Mouse (Mus musculus) fibroblast of lung, adult 2 months (primary cell): ENCODE measurements around the gene Arsa.
A peak's percentile ranks its signal among the peaks of the same experiment; 100 is the strongest.

Experiments used
- DNase-seq: peaks from one replicate; pipeline ENCODE4 v3.0.0-alpha.2; 2011; ENCODE audit warnings: low read depth

Gene Arsa

GRCm38 (mm10) chr15:89494970-89495369 lies 17.7 kb upstream of the Arsa start:
- no peak for DNase-seq

- DNase-seq: no peak
These were observed 11.4 kb upstream of the Arsa start for GRCm38 (mm10) chr15:89488611-89489117.

- no peak for DNase-seq
These were observed 11.0 kb upstream of the Arsa start for GRCm38 (mm10) chr15:89488182-89488581.

GRCm38 (mm10) chr15:89480584-89480983 lies 3.4 kb upstream of the Arsa start:
- DNase-seq: peak; percentile 62

GRCm38 (mm10) chr15:89478622-89479021 lies 1.4 kb upstream of the Arsa start:
- no peak for DNase-seq

GRCm38 (mm10) chr15:89477806-89478205 lies 581 bp upstream of the Arsa start:
- DNase-seq: no peak

GRCm38 (mm10) chr15:89476475-89476815 lies 780 bp downstream of the Arsa start:
- no peak for DNase-seq

GRCm38 (mm10) chr15:89475611-89476474 lies 1.4 kb downstream of the Arsa start:
- peak; percentile 86 for DNase-seq

GRCm38 (mm10) chr15:89475293-89475600 lies 2.0 kb downstream of the Arsa start:
- DNase-seq: no peak

GRCm38 (mm10) chr15:89474596-89475292 lies 2.5 kb downstream of the Arsa start:
- DNase-seq: no peak

GRCm38 (mm10) chr15:89473921-89474320 lies 3.3 kb downstream of the Arsa start:
- no peak for DNase-seq

- DNase-seq: no peak
These were observed 3.9 kb downstream of the Arsa start for GRCm38 (mm10) chr15:89473370-89473769.

- no peak for DNase-seq
These were observed 5.7 kb downstream of the Arsa start for GRCm38 (mm10) chr15:89471476-89471875.

- DNase-seq: no peak
These were observed 8.6 kb downstream of the Arsa start for GRCm38 (mm10) chr15:89468577-89468976.

GRCm38 (mm10) chr15:89465052-89465451 lies 12.2 kb downstream of the Arsa start:
- DNase-seq: no peak

- no peak for DNase-seq
These were observed 13.6 kb downstream of the Arsa start for GRCm38 (mm10) chr15:89463334-89464235.

- DNase-seq: no peak
These were observed 15.0 kb downstream of the Arsa start for GRCm38 (mm10) chr15:89462176-89462575.

GRCm38 (mm10) chr15:89461321-89461720 lies 15.9 kb downstream of the Arsa start:
- DNase-seq: no peak

- no peak for DNase-seq
These were observed 16.9 kb downstream of the Arsa start for GRCm38 (mm10) chr15:89460298-89460697.

GRCm38 (mm10) chr15:89459821-89460220 lies 17.4 kb downstream of the Arsa start:
- no peak for DNase-seq

GRCm38 (mm10) chr15:89458942-89459341 lies 18.3 kb downstream of the Arsa start:
- no peak for DNase-seq

- DNase-seq: no peak
These were observed 21.6 kb downstream of the Arsa start for GRCm38 (mm10) chr15:89455642-89456041.
